Mouse (Mus musculus) B cell, adult 2 months (primary cell): ENCODE results near the gene Txlng.

ENCODE experiments used
- DNase-seq, 2 experiments: peaks; one replicate each; pipeline ENCODE4 v3.0.0; 2022

Txlng gene

GRCm38 (mm10) chrX:162760115-162760942 is 68.9 kb downstream of the Txlng start, which contains the start of gene Rbbp7:
Gene Rbbp7 (plus strand): TSS chrX:162760402.
- DNase-seq, result peak; percentile 90 to 91

GRCm38 (mm10) chrX:162759251-162760114 is 69.8 kb downstream of the Txlng start:
- DNase-seq, result peak; percentile 50 to 51

GRCm38 (mm10) chrX:162756058-162756457 is 73.2 kb downstream of the Txlng start:
- DNase-seq, result no peak

GRCm38 (mm10) chrX:162754314-162754713 is 74.9 kb downstream of the Txlng start:
- DNase-seq, result no peak

GRCm38 (mm10) chrX:162752418-162752817 is 76.8 kb downstream of the Txlng start:
- DNase-seq, result no peak

- no peak for DNase-seq
Measured at GRCm38 (mm10) chrX:162748696-162749420, 80.4 kb downstream of the Txlng start.

- DNase-seq, result no peak
Measured at GRCm38 (mm10) chrX:162736140-162736659, 93.1 kb downstream of the Txlng start.

- DNase-seq, result peak; percentile 66 to 67
Measured at GRCm38 (mm10) chrX:162734997-162735929, 94.0 kb downstream of the Txlng start.

- DNase-seq, result no peak
Measured at GRCm38 (mm10) chrX:162730031-162730430, 99.2 kb downstream of the Txlng start.
